Mouse (Mus musculus): ENCODE results near the gene Ddc. TPM values are rescaled to one million over a fixed set of nuclear protein-coding genes. Genes with fewer than 3 reads are reported as not detected.
A peak's percentile ranks its signal among the peaks of the same experiment; 100 is the strongest.

The Ddc gene
- 0.35 and 1.1 TPM in 2 replicates for total RNA-seq (2017)

DNA sequence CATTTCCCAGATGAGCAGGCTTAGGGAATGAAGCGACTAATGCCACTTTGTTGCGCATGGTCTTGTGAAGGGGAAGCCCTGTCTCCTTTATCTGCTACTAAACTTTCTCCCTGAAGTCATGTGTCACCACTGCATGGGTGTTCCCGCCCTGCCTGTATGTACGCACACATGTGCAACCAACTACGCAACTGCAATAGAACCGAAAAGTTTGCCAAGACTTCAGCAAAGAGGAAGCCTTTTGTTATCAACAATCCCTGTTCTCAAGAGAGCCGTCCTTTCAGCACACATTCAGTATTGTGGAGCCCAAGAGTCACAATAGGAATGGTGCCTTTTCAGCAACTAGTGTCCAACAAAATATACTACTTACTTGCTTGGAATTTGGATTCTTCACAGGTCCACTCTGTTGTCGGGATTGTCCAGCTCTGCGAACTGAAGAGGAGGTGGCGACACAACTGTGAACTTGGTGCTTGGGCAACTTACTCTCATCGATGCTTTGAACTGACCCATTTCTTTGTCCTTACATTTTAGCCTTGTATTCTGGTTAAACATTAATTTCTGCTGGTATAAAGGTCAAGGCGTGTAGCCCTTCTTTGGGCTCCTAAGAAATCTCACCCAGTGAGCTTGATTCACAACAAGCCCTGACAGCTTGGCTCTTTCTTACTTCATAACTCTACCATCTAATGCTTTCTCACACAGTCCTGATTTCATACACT is at the start of gene Ddc:
Gene Ddc, minus strand, starts transcription at position 500 of the 713 bp plus-strand sequence.
- ATAC-seq (ENCODE audit: extremely low read depth, insufficient number of reproducible peaks, low FRiP score, poor library complexity, severe bottlenecking) = no peak

DNA sequence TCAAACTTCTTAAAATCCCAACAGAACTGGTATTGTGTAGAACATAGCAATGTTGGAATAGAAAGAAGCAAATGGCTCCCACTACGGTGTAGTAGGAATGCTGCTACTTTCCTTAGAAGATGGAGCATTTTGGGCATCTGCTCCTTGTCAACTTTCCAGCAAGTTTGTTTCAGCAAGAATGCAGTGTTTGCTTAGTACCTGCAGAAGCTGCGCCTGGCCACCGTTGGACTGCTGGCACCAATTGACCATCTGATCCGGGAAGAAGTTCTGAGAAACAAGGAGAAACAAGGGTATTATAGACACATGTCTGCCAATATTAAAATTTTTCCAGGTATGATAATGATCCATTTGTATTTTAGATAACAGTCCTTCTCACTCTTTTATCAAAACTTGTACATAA is 47.8 kb upstream of the Ddc start:
- ATAC-seq (ENCODE audit: extremely low read depth, insufficient number of reproducible peaks, low FRiP score, poor library complexity, severe bottlenecking) = no peak

DNA sequence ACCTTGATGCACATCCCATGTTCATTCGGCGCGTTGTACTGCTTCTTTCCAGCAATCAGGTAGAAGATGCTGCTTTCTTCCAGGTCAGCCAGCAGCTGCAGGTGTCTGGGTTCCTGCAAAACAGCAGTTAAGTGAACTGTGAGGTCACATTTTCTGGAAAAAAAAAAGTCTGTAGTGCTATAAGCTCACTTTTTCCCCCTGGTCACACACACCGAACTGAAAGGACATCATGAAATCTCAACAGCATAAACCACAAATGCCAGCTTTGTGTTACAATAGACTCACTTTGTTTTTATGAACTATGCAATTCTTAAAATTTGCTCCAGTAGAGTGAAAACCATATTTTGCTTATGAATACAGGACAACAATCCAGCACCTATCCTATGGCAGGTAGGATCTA is 46.9 kb upstream of the Ddc start:
- no peak for ATAC-seq (ENCODE audit: extremely low read depth, insufficient number of reproducible peaks, low FRiP score, poor library complexity, severe bottlenecking)

DNA sequence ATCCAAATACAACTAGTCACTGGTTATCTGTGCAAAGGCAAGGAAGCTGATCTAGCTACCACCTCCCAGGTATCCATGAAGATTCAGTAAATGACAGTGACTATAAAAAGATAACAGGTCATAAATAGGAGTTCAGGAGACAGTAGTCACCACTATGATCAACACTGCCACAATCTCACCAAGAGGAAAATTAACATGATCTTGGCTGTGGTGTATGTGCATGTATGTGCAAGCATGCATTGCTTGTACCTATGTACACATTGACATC is 46.1 kb upstream of the Ddc start:
- no peak for ATAC-seq (ENCODE audit: extremely low read depth, insufficient number of reproducible peaks, low FRiP score, poor library complexity, severe bottlenecking)

DNA sequence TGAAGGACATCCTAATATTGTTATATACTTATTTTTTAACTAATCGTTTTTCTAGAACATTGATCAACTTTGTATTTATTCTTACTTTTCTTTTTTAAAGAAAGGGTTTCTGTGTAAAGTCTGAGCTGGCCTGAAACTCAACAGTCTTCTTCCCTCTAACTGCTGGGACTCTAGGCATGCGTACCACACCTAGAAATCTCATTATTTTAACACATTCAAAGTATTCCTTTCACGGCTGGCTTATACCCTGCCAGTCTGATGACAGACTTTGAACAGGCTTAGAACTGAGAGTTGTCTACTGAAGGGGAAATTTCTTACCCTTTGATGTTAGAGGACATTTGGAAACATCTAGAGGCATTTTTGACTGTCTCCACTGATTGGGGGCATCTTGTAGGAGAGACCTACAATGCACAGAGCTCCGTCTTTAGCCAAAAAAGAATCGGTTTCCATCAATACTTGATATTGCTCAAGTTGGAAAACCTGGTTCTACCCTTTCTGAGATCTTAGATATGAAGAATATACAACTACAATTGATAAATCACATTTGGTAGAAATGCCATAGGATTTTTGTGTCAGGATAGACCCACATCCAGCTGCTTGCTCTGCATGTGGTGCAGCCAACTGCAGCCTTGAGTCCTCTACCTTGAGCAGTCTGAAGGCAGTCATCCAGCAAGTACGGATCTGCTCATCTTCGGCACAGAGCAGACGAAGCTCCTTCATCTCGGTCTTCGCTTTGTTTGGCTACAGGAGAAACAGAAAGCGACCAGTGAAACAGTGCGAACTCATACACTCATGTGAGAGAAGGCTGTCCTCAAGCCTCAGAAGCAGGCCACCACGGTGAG is 45.5 kb upstream of the Ddc start:
- no peak for ATAC-seq (ENCODE audit: extremely low read depth, insufficient number of reproducible peaks, low FRiP score, poor library complexity, severe bottlenecking)

DNA sequence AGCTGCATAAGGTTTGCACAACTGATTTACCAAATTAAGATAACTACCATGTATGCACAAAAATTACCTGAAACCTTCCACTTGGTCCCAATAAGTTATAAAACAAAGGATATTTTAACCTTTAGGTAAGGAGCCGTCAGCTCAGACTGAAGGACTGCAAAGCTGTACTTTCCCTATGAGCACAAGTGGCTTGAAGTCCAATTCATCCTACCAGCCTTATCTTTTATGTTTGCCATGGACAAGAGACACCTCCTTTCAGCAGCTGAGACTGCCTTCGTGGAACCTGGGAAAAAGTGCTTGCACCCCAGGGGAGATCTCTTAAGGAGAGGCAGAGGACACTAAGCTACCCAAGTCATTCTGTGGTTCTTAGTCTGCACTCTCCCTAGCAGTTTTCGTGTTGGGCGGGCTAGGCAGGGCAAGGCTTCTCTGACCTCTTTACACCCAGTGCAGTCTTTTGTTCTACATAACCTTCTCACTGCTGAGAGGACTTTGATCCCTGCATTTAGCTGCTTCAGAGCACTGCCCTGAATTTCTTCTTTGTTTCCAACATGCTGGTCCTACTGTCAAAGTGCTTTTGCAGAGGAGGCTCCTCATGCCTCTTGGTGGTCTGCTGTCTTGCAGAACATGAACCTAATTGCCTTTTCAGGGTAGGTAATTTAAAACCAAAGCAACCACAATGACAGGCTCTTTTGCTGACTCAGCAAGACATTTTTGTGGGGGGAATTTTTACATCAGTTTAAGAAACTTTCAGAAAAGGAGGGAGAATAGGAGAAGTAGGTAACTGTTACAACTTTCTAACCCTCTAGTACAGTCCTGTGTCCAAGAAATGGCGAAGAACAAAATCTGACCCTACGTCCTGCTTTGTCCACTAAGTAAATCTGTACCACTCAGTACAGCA is 44.6 kb upstream of the Ddc start:
- ATAC-seq (ENCODE audit: extremely low read depth, insufficient number of reproducible peaks, low FRiP score, poor library complexity, severe bottlenecking) = no peak

DNA sequence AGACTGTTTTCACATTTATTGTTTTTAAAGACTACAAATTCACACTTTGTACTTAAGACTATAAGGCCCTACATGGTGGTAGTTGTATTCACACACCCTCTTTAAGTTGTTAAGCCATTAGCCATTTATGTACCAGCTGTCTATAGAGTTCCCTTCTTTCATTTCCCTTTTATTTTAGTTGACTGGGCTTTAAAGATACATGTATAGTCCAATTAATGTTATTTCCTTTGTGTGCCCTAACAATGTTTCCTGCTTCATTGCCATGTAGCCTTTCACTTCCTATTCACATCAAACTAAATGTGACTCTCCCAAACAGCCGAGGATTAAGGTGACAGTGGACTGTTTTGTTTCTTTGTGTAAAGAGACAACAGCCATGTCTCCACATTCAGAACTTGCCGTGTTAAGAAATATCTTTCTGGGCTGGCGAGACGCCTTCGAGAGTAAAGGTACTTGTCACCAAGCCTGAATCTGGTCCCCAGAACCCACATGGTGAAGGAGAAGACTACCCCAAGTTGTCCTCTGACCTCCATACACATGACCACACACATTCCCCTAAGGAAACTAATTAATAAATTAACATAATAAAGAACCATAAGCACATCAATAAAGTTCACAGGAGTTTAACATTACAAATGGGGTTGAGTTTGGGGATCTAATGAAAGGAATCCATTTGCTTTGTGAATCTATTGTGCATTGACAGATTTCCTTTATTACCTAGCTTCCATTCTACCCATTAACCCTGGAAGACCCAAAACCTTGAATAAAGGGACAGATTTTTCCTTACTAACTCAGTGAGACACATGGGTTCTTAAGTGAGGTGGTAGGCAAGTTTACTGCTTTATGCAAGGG is 43.1 kb upstream of the Ddc start:
- no peak for ATAC-seq (ENCODE audit: extremely low read depth, insufficient number of reproducible peaks, low FRiP score, poor library complexity, severe bottlenecking)

DNA sequence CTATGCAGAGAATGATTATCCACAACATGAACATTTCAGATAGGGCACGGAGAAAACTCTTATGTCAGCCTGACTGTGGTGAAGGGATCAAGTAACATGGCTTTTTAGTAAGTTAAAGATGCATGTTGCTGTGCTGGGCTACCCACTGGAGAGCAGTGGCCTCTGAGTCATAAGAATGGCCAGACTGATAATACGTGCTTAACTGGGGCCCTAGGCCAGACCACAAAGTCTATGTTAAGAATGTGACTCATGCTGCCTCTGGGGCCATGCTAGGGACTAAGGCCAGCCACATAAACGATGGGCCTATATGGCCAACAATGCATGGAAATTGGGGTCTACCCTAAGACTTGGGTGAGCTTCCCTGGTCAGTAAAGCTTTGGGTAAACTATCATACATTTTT is 41.7 kb upstream of the Ddc start:
- no peak for ATAC-seq (ENCODE audit: extremely low read depth, insufficient number of reproducible peaks, low FRiP score, poor library complexity, severe bottlenecking)

DNA sequence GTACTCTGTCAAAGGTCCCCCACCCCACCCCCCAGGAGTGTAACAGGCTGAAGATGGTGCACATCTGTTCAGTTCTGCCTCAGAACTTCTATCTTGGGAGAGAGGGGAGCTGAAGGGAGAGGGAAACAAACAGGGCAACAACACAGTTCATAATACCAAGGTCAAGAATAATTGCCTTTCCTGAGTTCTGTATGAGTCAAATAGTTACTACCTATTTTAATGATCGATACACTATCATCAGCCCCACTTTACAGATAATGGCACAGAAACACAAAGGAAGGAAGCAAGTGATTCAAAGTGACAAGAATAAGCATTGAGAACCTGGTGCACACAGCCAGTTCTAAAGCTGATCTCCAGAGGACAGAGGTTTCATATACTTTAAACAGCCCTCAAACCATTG is 40.6 kb upstream of the Ddc start:
- ATAC-seq (ENCODE audit: extremely low read depth, insufficient number of reproducible peaks, low FRiP score, poor library complexity, severe bottlenecking) = no peak

DNA sequence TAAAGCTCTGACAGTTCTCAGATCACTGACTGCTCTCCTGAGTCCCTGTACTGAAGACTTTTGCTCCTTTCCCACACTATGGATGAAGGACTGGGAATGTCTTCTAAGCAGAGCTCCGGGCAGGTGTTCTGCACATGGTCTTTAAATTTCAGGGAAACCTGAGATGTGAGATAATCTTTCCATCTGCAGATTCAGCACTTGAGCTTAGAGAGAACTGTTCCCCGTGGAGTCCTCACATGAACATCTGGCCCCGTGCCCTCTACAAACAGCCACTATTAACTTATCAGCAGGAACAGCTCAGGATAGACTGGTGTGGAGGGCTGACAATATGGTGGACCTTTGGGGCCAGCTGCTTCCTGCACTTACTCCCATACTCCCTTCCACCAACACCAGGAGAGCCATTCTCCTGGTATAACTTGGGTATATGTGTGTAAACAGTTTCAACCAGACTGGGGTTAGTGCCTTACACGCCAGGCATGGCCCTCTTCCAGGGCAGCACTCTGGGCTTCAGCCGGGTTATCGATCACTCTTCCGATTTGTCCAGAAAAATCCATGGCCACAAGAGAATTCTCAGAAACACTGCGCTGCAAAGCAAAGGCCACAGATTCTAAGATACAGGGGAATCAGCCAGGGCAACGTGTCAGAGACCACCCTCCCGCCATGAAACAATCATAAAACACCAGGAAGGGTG is 39.5 kb upstream of the Ddc start:
- ATAC-seq (ENCODE audit: extremely low read depth, insufficient number of reproducible peaks, low FRiP score, poor library complexity, severe bottlenecking) = no peak

DNA sequence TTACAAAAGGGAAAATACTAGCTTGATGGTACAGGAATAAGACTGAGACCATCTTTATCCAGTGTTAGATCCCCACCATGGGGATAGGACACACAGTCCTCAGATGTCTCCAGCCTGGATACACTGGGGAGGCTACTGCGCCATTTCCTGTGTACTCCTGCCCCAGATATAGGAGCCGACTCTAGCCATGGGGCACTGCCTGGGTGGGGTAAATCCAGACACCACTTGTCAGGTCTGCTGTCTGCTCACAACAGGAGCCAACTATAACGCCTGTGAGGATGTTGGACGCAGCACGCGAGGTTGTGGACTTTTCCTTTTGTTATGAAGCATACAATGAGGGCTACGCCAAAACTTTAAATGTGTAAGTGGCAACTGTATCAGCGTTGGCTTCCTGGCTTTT is 36.9 kb upstream of the Ddc start:
- no peak for ATAC-seq (ENCODE audit: extremely low read depth, insufficient number of reproducible peaks, low FRiP score, poor library complexity, severe bottlenecking)

DNA sequence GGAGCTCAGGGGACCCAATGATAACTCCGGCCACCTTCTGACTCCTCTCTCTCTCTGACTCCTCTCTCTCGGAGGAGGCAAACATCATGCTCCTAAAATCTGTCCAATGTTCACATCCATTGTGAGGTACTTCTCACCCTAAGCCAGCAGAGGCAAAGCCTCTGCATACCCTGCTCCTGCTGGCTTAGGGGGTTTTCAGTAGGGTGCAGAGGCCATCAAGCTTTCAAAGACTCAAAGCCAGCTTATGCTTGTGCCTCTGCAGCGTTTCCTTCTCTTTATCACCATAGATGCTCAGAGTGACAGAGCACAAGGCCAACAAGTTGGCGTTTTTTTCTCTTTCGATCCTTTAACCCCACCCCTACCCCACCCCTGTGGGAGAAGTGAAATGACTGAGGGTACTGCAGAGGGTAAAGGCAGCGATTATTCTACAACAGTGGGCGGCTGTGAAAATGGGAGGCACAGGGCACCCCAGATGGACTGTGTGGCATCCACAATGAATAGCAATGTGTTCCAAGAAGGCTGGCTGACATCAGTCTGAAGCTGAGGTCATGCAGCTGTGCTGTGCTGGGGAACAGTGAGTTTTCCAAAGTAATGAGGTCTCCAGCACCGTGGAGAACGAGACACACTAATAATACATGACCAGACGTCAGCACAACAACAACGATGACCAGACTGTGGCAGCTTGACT is 34.3 kb upstream of the Ddc start:
- no peak for ATAC-seq (ENCODE audit: extremely low read depth, insufficient number of reproducible peaks, low FRiP score, poor library complexity, severe bottlenecking)

DNA sequence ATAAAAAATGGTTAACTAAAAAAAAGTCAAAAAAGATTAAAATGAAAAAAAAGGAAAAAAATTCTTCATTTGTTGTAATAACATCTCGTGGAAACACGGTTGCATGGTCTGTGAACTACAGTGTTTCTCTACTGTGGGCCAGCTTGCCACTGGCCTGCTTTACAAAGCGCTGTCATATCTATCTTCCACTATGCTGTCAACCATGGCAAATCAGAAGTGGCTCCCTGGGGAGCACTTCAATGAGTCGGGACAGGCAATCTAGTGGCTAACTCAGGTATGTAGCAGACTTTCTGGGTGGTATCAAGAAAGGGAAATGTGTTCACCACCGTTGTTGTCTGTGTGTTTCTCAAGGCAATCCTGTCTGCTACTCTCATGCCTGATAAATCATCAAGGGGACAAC is 33.7 kb upstream of the Ddc start:
- no peak for ATAC-seq (ENCODE audit: extremely low read depth, insufficient number of reproducible peaks, low FRiP score, poor library complexity, severe bottlenecking)

DNA sequence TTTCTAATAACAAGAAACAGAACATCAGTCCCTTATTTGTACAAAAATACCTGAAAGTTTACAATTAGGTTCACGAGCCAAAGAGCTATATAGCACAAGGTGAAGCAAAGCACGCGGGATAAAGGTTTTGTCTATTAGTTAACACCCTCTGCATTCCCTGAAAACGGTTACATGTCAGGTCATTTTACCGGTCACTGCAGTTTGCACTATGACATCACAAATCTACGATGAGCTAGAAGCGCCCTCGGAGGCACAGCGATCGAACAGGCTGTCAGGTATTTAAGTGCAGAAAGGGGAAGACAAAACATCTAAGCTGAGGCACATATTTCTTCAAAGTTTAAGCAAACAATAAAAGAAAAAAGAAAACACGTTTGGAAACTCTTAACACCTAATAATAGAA is 32.6 kb upstream of the Ddc start:
- no peak for ATAC-seq (ENCODE audit: extremely low read depth, insufficient number of reproducible peaks, low FRiP score, poor library complexity, severe bottlenecking)

DNA sequence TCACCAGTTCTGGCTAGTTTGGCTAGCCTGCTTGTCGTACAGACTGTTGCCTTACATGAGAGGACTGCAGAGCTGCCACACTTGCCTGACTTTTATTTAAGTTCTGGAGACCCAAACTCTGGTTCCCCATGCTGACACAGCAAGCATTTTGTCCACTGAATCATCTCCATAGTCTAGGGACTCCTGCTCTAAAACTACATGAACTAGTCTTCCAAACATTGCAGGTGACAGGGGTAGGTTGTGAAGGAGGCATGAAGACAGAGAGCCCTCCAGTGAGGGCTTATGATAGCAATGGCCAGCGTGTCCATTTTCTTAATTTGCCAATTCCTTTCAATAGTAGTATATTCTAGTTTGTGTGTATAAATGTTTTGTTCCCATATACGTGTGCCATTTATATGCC is 31.1 kb upstream of the Ddc start:
- ATAC-seq (ENCODE audit: extremely low read depth, insufficient number of reproducible peaks, low FRiP score, poor library complexity, severe bottlenecking) = no peak

DNA sequence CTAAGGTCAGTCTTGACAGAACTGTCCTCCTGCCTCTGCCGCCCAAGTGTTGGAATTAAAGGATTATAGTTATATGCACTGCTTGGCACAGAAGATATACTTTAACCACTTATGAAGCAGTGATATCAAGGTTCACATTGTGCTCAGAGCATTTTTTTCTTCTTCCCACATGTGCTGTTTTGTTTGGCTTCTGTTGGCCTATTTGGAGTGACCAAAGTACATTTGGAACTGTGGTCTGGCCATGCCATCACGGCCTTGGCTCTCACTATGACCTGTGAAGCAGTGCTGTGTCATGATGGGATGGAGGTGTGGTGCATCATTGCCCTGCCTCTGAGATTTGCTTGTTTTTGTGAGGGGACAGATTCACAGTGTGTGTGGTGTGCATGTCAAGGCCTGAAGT is 30.6 kb upstream of the Ddc start:
- 0 out of 2 replicates have a peak, but pooled peaks have one; percentile 23 for ATAC-seq (ENCODE audit: extremely low read depth, insufficient number of reproducible peaks, low FRiP score, poor library complexity, severe bottlenecking)

DNA sequence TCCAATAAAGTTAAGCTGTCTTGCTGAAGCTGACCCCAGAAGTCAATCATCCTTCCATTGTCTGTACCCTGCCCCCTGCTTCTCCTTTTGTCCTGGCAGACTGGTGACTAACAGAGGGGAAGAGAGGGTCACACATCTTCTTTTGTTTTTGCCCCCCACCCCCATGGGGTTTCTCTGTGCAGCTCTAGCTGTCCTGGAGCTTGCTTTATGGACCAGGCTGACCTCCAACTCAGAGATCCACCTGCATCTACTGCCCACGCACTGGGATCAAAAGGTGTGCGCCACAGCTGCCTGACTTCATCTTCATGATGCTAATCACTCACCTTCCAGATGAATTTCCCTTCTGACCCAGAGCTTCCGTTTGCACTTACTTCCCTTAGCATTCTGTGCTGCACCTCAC is 26.0 kb upstream of the Ddc start:
- ATAC-seq (ENCODE audit: extremely low read depth, insufficient number of reproducible peaks, low FRiP score, poor library complexity, severe bottlenecking) = no peak

DNA sequence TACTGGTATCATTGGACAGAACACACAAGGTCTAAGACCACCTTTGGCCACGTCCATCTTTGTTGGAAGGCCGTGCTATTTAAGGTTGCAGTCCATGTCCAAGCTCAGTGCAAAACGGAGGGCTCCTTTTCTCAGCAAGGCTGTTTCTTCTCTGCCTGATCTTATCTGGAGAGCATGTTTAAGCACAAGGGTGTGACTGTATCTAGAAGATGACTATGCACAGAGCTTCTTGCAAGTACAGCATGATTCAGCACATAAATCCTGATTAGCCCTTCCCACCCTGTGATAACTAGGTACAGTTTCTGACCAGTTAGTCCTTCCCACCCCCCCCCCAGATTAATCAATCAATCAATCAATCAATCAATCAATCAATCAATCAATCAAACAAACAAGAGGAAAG is 25.4 kb upstream of the Ddc start:
- ATAC-seq (ENCODE audit: extremely low read depth, insufficient number of reproducible peaks, low FRiP score, poor library complexity, severe bottlenecking) = no peak

Measured in neutrophil, adult 5-6 weeks (primary cell).